Mouse (Mus musculus) MEL (cell line): ENCODE results near the gene Prkd2. TPM values are rescaled to one million over a fixed set of nuclear protein-coding genes. Genes with fewer than 3 reads are reported as not detected.

ENCODE experiments used
- DNase-seq: peaks from one replicate; pipeline ENCODE4 v3.0.0; 2011; ENCODE audit warnings: low read depth, low spot score
- H3K27ac ChIP-seq: 2 replicates; pipeline ENCODE4 v1.5.1; 2012; ENCODE audit warnings: low read depth, mild to moderate bottlenecking, control low read depth, low read length, moderate library complexity; ENCODE audit not compliant: control insufficient read depth
- H3K27me3 ChIP-seq, 2 experiments: fragments of 150-350 bp in 1 of 2; sonication (generic) in 1 of 2; 2 replicates each; pipeline ENCODE4 v1.6.1; 2012; ENCODE audit warnings: low read length in 2 of 2, mild to moderate bottlenecking in 2 of 2, improper control_type of control experiment in 1 of 2, moderate library complexity in 1 of 2; ENCODE audit not compliant: insufficient read depth in 2 of 2, control insufficient read depth in 1 of 2
- H3K36me3 ChIP-seq, 2 experiments: 2 replicates each; pipeline ENCODE4 v1.6.1; 2012 to 2014; ENCODE audit warnings: low read length in 2 of 2, improper control_type of control experiment in 1 of 2, inconsistent platforms in 1 of 2, mild to moderate bottlenecking in 1 of 2; ENCODE audit not compliant: insufficient read depth in 2 of 2, control insufficient read depth in 1 of 2
- H3K4me1 ChIP-seq, 2 experiments: fragments of 150-350 bp in 1 of 2; sonication (generic) in 1 of 2; 2 replicates each; pipeline ENCODE4 v1.6.1; 2012; ENCODE audit warnings: low read length in 2 of 2, improper control_type of control experiment in 1 of 2, mild to moderate bottlenecking in 1 of 2; ENCODE audit not compliant: insufficient read depth in 2 of 2, control insufficient read depth in 1 of 2
- H3K4me3 ChIP-seq, 2 experiments: fragments of 150-350 bp in 1 of 2; sonication (generic) in 1 of 2; 2 replicates each; pipeline ENCODE4 v1.5.1; 2012; ENCODE audit warnings: low read depth in 2 of 2, low read length in 2 of 2, mild to moderate bottlenecking in 2 of 2, moderate library complexity in 2 of 2, control low read depth in 1 of 2, improper control_type of control experiment in 1 of 2; ENCODE audit not compliant: control insufficient read depth in 1 of 2, insufficient read depth in 1 of 2
- H3K79me2 ChIP-seq: 2 replicates; pipeline ENCODE4 v1.6.1; 2012; ENCODE audit warnings: mild to moderate bottlenecking, low read length, moderate library complexity; ENCODE audit not compliant: control insufficient read depth, poor library complexity, insufficient read depth
- H3K9ac ChIP-seq: 2 replicates; pipeline ENCODE4 v1.6.1; 2012; ENCODE audit warnings: low read depth, mild to moderate bottlenecking, control low read depth, low read length, moderate library complexity; ENCODE audit not compliant: control insufficient read depth, poor library complexity, severe bottlenecking
- H3K9me3 ChIP-seq: fragments of 150-350 bp; sonication (generic); replicated peaks from 2 replicates; pipeline ENCODE4 v1.6.1; 2012; ENCODE audit warnings: mild to moderate bottlenecking, low read length, improper control_type of control experiment, moderate library complexity; ENCODE audit not compliant: insufficient read depth
- CHD1 ChIP-seq: IDR thresholded peaks from 2 replicates; pipeline ENCODE4 v1.6.1; 2012; ENCODE audit warnings: low read depth, mild to moderate bottlenecking, inconsistent platforms, low read length, improper control_type of control experiment
- E2F4 ChIP-seq: IDR thresholded peaks from 2 replicates; pipeline ENCODE4 v1.6.1; 2011; ENCODE audit warnings: low read depth, low read length, improper control_type of control experiment, borderline replicate concordance
- ELF1 ChIP-seq: IDR thresholded peaks from 2 replicates; pipeline ENCODE4 v1.6.1; 2014; ENCODE audit warnings: low read depth, mild to moderate bottlenecking, inconsistent platforms, low read length, improper control_type of control experiment, moderate library complexity
- EP300 ChIP-seq, 2 experiments: IDR thresholded peaks; 2 replicates each; pipeline ENCODE4 v1.6.1; 2011; ENCODE audit warnings: improper control_type of control experiment in 2 of 2, low read length in 2 of 2, low read depth in 1 of 2, mild to moderate bottlenecking in 1 of 2
- MAFK ChIP-seq: IDR thresholded peaks from 2 replicates; pipeline ENCODE4 v1.6.1; 2011; ENCODE audit warnings: low read depth, mild to moderate bottlenecking, low read length, improper control_type of control experiment, borderline replicate concordance
- MEF2A ChIP-seq: IDR thresholded peaks from 2 replicates; pipeline ENCODE4 v1.6.1; 2014; ENCODE audit warnings: low read depth, mild to moderate bottlenecking, inconsistent platforms, low read length, improper control_type of control experiment; ENCODE audit not compliant: poor library complexity, insufficient replicate concordance, severe bottlenecking; ENCODE audit errors: extremely low read depth
- MYB ChIP-seq: IDR thresholded peaks from 2 replicates; pipeline ENCODE4 v1.6.1; 2011; ENCODE audit warnings: mild to moderate bottlenecking, low read depth, low read length, improper control_type of control experiment
- MYC ChIP-seq: IDR thresholded peaks from 2 replicates; pipeline ENCODE4 v1.6.1; 2011; ENCODE audit warnings: low read depth, mild to moderate bottlenecking, low read length, improper control_type of control experiment, moderate library complexity
- NELFE ChIP-seq: IDR thresholded peaks from 2 replicates; pipeline ENCODE4 v1.6.1; 2011; ENCODE audit warnings: low read depth, low read length, improper control_type of control experiment
- NRF1 ChIP-seq: IDR thresholded peaks from 2 replicates; pipeline ENCODE4 v1.6.1; 2014; ENCODE audit warnings: low read depth, mild to moderate bottlenecking, inconsistent platforms, low read length, improper control_type of control experiment, moderate library complexity; ENCODE audit not compliant: poor library complexity, insufficient read depth, severe bottlenecking
- POLR2A ChIP-seq, 2 experiments: IDR thresholded peaks; 2 replicates each; pipeline ENCODE4 v1.6.1; 2011 to 2012; ENCODE audit warnings: low read length in 2 of 2, mild to moderate bottlenecking in 2 of 2, control low read depth in 1 of 2, improper control_type of control experiment in 1 of 2, low read depth in 1 of 2, moderate library complexity in 1 of 2; ENCODE audit not compliant: control insufficient read depth in 1 of 2, insufficient read depth in 1 of 2, poor library complexity in 1 of 2
- POLR2AphosphoS2 ChIP-seq: IDR thresholded peaks from 2 replicates; pipeline ENCODE4 v1.6.1; 2011; ENCODE audit warnings: low read length, improper control_type of control experiment
- RAD21 ChIP-seq: IDR thresholded peaks from 2 replicates; pipeline ENCODE4 v1.6.1; 2011; ENCODE audit warnings: mild to moderate bottlenecking, low read depth, low read length, improper control_type of control experiment
- ZKSCAN1 ChIP-seq: IDR thresholded peaks from 2 replicates; pipeline ENCODE4 v1.6.1; 2012; ENCODE audit warnings: low read depth, mild to moderate bottlenecking, inconsistent platforms, low read length, improper control_type of control experiment, moderate library complexity
- polyA plus RNA-seq, 2 experiments: library from polyadenylated mRNA; stranded (reverse) in 1 of 2; unstranded in 1 of 2; fragments of >175 nt in 1 of 2; fragments of >200 nt in 1 of 2; gene quantifications; 2 replicates each; pipeline versions ENCODE4 v1.2.1 to v1.2.4; 2012; ENCODE audit warnings: low replicate concordance in 2 of 2, low read depth in 1 of 2; ENCODE audit not compliant: insufficient read length in 2 of 2, insufficient read depth in 1 of 2, missing spikeins in 1 of 2
- total RNA-seq: library from RNA; depleted of rRNA; stranded (reverse); fragments of 300-350 nt; gene quantifications from 2 replicates; pipeline ENCODE4 v1.2.3, GENCODE M21; 2012

The Prkd2 gene
- total and polyA plus RNA-seq, 3 experiments = 2.9 to 8.7 TPM; not detected in 1

DNA sequence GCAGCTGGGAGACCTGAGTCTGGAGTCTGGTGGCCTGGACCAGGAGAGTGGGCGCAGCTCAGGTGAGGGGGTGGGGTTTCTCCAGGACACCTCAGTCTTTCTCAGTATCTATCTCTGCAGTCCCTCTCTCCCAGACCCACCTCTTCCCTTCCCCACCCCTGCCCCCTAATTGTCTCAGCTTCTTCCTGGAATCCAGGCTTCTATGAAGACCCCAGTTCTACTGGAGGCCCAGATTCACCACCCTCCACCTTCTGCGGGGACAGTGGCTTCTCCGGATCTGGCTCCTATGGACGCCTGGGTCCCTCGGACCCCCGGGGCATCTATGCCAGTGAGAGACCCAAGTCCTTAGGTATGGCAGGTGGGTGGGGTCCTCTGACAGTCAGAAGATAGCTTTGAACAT lies 40.5 kb downstream of the Prkd2 start:
- H3K79me2 ChIP-seq = no peaks in the 10 kb centered on the region
- no peaks in the 10 kb centered on the region for H3K9me3 ChIP-seq
- TF ChIP-seq EP300 (IDR thresholded peaks at IDR 0.05; ENCODE audit: low read depth in 1 of 2, low read length in 2 of 2) (no peak), MYB (no peak), ELF1 (no peak), CHD1 (no peak), POLR2A (IDR thresholded peaks at IDR 0.05; ENCODE audit: control insufficient read depth in 1 of 2, insufficient read depth in 1 of 2, low read depth in 1 of 2, low read length in 2 of 2, poor library complexity in 1 of 2) (no peak), NELFE (no peak)
- TF ChIP-seq, all 39 proteins: peak for 0
- no peaks in the 10 kb centered on the region for H3K27me3 ChIP-seq
- H3K9ac ChIP-seq = no peak overlapping the region
- no peaks in the 10 kb centered on the region for H3K36me3 ChIP-seq
- peaks cover 3 to 5% of the 10 kb centered on the region in 2 experiments; a peak in 2 of 4 replicates for H3K4me1 ChIP-seq
- DNase-seq = no peak
- no peak overlapping the region for H3K27ac ChIP-seq
- no peak overlapping the region for H3K4me3 ChIP-seq

DNA sequence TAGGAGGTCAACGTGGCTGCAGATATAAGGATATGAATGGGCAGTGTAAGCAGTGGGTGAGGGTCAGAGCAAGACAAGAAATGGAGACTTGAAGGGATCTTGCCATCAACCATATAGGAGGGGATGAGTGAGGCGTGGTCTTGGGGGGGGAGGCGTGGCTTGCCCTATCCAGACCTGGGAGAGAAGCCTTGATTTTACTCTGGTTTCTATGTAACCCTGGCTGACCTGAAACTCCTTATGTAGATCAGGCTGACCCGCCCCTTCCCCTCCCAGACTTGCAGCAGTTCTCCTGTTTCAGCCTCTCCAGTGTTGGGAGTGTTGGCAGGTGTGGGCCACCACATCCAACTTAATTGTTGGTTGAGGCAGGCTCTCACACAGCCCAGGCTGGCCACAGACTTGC lies 41.6 kb downstream of the Prkd2 start:
- TF ChIP-seq MYC (no peak), MEF2A (no peak), ZKSCAN1 (no peak), POLR2AphosphoS2 (no peak), CHD1 (no peak), MAFK (no peak), POLR2A (IDR thresholded peaks at IDR 0.05; ENCODE audit: control insufficient read depth in 1 of 2, insufficient read depth in 1 of 2, low read depth in 1 of 2, low read length in 2 of 2, poor library complexity in 1 of 2) (no peak), NRF1 (no peak), RAD21 (no peak), E2F4 (no peak)
- Histone ChIP-seq H3K27ac (no peak overlapping the region), H3K79me2 (no peaks in the 10 kb centered on the region), H3K9me3 (no peaks in the 10 kb centered on the region), H3K4me1 (peaks cover 3 to 5% of the 10 kb centered on the region in 2 experiments; a peak in 2 of 4 replicates), H3K27me3 (no peaks in the 10 kb centered on the region), H3K4me3 (no peak overlapping the region), H3K36me3 (no peaks in the 10 kb centered on the region), H3K9ac (no peak overlapping the region)
- DNase-seq = no peak
